Mouse (Mus musculus) yolk sac, embryonic 10.5 days (tissue): ENCODE data around the gene Tns2.
"Not testable (repeated sequence)": the region's sequence is repeated elsewhere in the genome, so short reads cannot be mapped to it uniquely, and the experiment has no call there.

ENCODE experiments used
- DNase-seq: peaks from one replicate; pipeline ENCODE4 v3.0.0-alpha.2; 2017; ENCODE audit warnings: low spot score

The Tns2 gene

GRCm38 (mm10) chr15:102141120-102141519 lies 40.9 kb downstream of the Tns2 start:
- no peak for DNase-seq

GRCm38 (mm10) chr15:102142914-102143912 lies 43.0 kb downstream of the Tns2 start:
- no peak for DNase-seq

- DNase-seq: no peak
Measured at GRCm38 (mm10) chr15:102144274-102144711, 44.1 kb downstream of the Tns2 start, which contains the start of gene Igfbp6. TSS of gene Igfbp6 (plus strand) at chr15:102144362.

GRCm38 (mm10) chr15:102144726-102145125 lies 44.5 kb downstream of the Tns2 start:
- no peak for DNase-seq

- no peak for DNase-seq
Measured at GRCm38 (mm10) chr15:102145330-102145729, 45.1 kb downstream of the Tns2 start.

- DNase-seq: no peak
Measured at GRCm38 (mm10) chr15:102146089-102146488, 45.9 kb downstream of the Tns2 start.

- DNase-seq: no peak
Measured at GRCm38 (mm10) chr15:102146882-102147281, 46.7 kb downstream of the Tns2 start.

GRCm38 (mm10) chr15:102147674-102148402 lies 47.6 kb downstream of the Tns2 start:
- DNase-seq: no peak

GRCm38 (mm10) chr15:102149561-102149960 lies 49.3 kb downstream of the Tns2 start:
- DNase-seq: peak; percentile 70

- peak; percentile 84 for DNase-seq
Measured at GRCm38 (mm10) chr15:102150301-102151135, 50.3 kb downstream of the Tns2 start, which contains the start of gene Soat2. TSS of gene Soat2 (plus strand) at chr15:102150526.

- peak; percentile 69 for DNase-seq
Measured at GRCm38 (mm10) chr15:102152646-102153045, 52.4 kb downstream of the Tns2 start.

- not testable (repeated sequence) for DNase-seq
Measured at GRCm38 (mm10) chr15:102155006-102155405, 54.8 kb downstream of the Tns2 start.

- DNase-seq: no peak
Measured at GRCm38 (mm10) chr15:102156836-102157235, 56.6 kb downstream of the Tns2 start.

- no peak for DNase-seq
Measured at GRCm38 (mm10) chr15:102160415-102161060, 60.3 kb downstream of the Tns2 start.

- DNase-seq: no peak
Measured at GRCm38 (mm10) chr15:102163900-102164693, 63.9 kb downstream of the Tns2 start.

- no peak for DNase-seq
Measured at GRCm38 (mm10) chr15:102165468-102166100, 65.4 kb downstream of the Tns2 start.
